Mouse (Mus musculus): ENCODE results near the gene Abca7. TPM values are rescaled to one million over a fixed set of nuclear protein-coding genes. Genes with fewer than 3 reads are reported as not detected.
A peak's percentile ranks its signal among the peaks of the same experiment; 100 is the strongest.
"Not testable (repeated sequence)": the region's sequence is repeated elsewhere in the genome, so short reads cannot be mapped to it uniquely, and the experiment has no call there.

Gene Abca7
- polyA plus RNA-seq, 1 experiment from 2014 or later: 7.7 TPM

- not testable (repeated sequence) for H3K4me3 ChIP-seq (ENCODE audit: low read depth, low read length); H3K36me3 ChIP-seq (ENCODE audit: control insufficient read depth, insufficient read depth, low read length); ATAC-seq (replicated peaks; ENCODE audit: low FRiP score); H3K27ac ChIP-seq (ENCODE audit: low read depth, low read length); H3K9me3 ChIP-seq (ENCODE audit: control insufficient read depth, low read length); H3K4me2 ChIP-seq; H3K9ac ChIP-seq (ENCODE audit: low read depth, low read length); H3K27me3 ChIP-seq (replicated peaks; ENCODE audit: control insufficient read depth, insufficient read depth, low read length); DNase-seq (ENCODE audit: low spot score)
- H3K4me1 ChIP-seq (replicated peaks; ENCODE audit: control insufficient read depth, insufficient read depth, low read length): peaks cover 18% of the 10 kb centered on the region
- 71% methylated on average over 2 of the region's 4 CpGs for WGBS
Observed at GRCm38 (mm10) chr10:80045364-80045763, 49.1 kb downstream of the Abca7 start.

GRCm38 (mm10) chr10:80045766-80046165 is 49.5 kb downstream of the Abca7 start:
- Histone ChIP-seq H3K9ac (ENCODE audit: low read depth, low read length) (no peak overlapping the region), H3K27ac (ENCODE audit: low read depth, low read length) (no peak overlapping the region), H3K9me3 (ENCODE audit: control insufficient read depth, low read length) (no peaks in the 10 kb centered on the region), H3K4me1 (replicated peaks; ENCODE audit: control insufficient read depth, insufficient read depth, low read length) (peaks cover 22% of the 10 kb centered on the region), H3K4me2 (no peak overlapping the region), H3K36me3 (ENCODE audit: control insufficient read depth, insufficient read depth, low read length) (no peaks in the 10 kb centered on the region), H3K27me3 (replicated peaks; ENCODE audit: control insufficient read depth, insufficient read depth, low read length) (no peaks in the 10 kb centered on the region), H3K4me3 (ENCODE audit: low read depth, low read length) (no peak overlapping the region)
- ATAC-seq (replicated peaks; ENCODE audit: low FRiP score): no peak
- DNase-seq (ENCODE audit: low spot score): no peak
- 80% methylated on average over 5 of the region's 5 CpGs for WGBS

- no peak for DNase-seq (ENCODE audit: low spot score)
- Histone ChIP-seq H3K4me1 (replicated peaks; ENCODE audit: control insufficient read depth, insufficient read depth, low read length) (peaks cover 35% of the 10 kb centered on the region), H3K4me3 (ENCODE audit: low read depth, low read length) (no peak within 1 kb of the TSS), H3K27ac (ENCODE audit: low read depth, low read length) (no peak within 1 kb of the TSS), H3K27me3 (replicated peaks; ENCODE audit: control insufficient read depth, insufficient read depth, low read length) (no peaks in the 10 kb centered on the region), H3K9ac (ENCODE audit: low read depth, low read length) (no peak within 1 kb of the TSS), H3K4me2 (no peak within 1 kb of the TSS), H3K9me3 (ENCODE audit: control insufficient read depth, low read length) (no peaks in the 10 kb centered on the region), H3K36me3 (ENCODE audit: control insufficient read depth, insufficient read depth, low read length) (no peaks in the 10 kb centered on the region)
- 65% methylated on average over 9 of the region's 9 CpGs for WGBS
- no peak for ATAC-seq (replicated peaks; ENCODE audit: low FRiP score)
Observed at GRCm38 (mm10) chr10:80047041-80047565, 50.8 kb downstream of the Abca7 start, which contains the start of gene Gpx4. Gpx4 (plus strand) TSS chr10:80047166.

- H3K9me3 ChIP-seq (ENCODE audit: control insufficient read depth, low read length): no peaks in the 10 kb centered on the region
- H3K4me2 ChIP-seq: no peak overlapping the region; the same call in 1 of the 2 replicates
- DNase-seq (ENCODE audit: low spot score): no peak
- H3K36me3 ChIP-seq (ENCODE audit: control insufficient read depth, insufficient read depth, low read length): no peaks in the 10 kb centered on the region
- no peak overlapping the region for H3K4me3 ChIP-seq (ENCODE audit: low read depth, low read length)
- no peaks in the 10 kb centered on the region for H3K27me3 ChIP-seq (replicated peaks; ENCODE audit: control insufficient read depth, insufficient read depth, low read length)
- ATAC-seq (replicated peaks; ENCODE audit: low FRiP score): no peak
- WGBS: 42% methylated on average over 5 of the region's 5 CpGs
- H3K9ac ChIP-seq (ENCODE audit: low read depth, low read length): peak overlapping the region; percentile 25; the same call in 1 of the 2 replicates
- peaks cover 45% of the 10 kb centered on the region for H3K4me1 ChIP-seq (replicated peaks; ENCODE audit: control insufficient read depth, insufficient read depth, low read length)
- H3K27ac ChIP-seq (ENCODE audit: low read depth, low read length): peak overlapping the region; percentile 32; the same call in 1 of the 2 replicates
Observed at GRCm38 (mm10) chr10:80048396-80048795, 52.1 kb downstream of the Abca7 start.

- Histone ChIP-seq H3K9ac (ENCODE audit: low read depth, low read length) (peak overlapping the region; percentile 2), H3K27me3 (replicated peaks; ENCODE audit: control insufficient read depth, insufficient read depth, low read length) (no peaks in the 10 kb centered on the region), H3K4me2 (no peak overlapping the region), H3K9me3 (ENCODE audit: control insufficient read depth, low read length) (no peaks in the 10 kb centered on the region), H3K4me1 (replicated peaks; ENCODE audit: control insufficient read depth, insufficient read depth, low read length) (peaks cover 45% of the 10 kb centered on the region), H3K4me3 (ENCODE audit: low read depth, low read length) (no peak overlapping the region), H3K36me3 (ENCODE audit: control insufficient read depth, insufficient read depth, low read length) (no peaks in the 10 kb centered on the region), H3K27ac (ENCODE audit: low read depth, low read length) (peak overlapping the region; percentile 32; the same call in 1 of the 2 replicates)
- WGBS: 39% methylated on average over 3 of the region's 3 CpGs
- DNase-seq (ENCODE audit: low spot score) (no peak), ATAC-seq (replicated peaks; ENCODE audit: low FRiP score) (no peak)
Observed at GRCm38 (mm10) chr10:80048834-80049233, 52.5 kb downstream of the Abca7 start.

- peak overlapping the region; percentile 41; the same call in 1 of the 2 replicates for H3K27ac ChIP-seq (ENCODE audit: low read depth, low read length)
- ATAC-seq (replicated peaks; ENCODE audit: low FRiP score): no peak
- 60% methylated on average over 6 of the region's 6 CpGs for WGBS
Observed at GRCm38 (mm10) chr10:80050244-80050643, 54.0 kb downstream of the Abca7 start.

GRCm38 (mm10) chr10:80050885-80051617 is 54.8 kb downstream of the Abca7 start:
- no peak overlapping the region for H3K4me3 ChIP-seq (ENCODE audit: low read depth, low read length)
- no peaks in the 10 kb centered on the region for H3K27me3 ChIP-seq (replicated peaks; ENCODE audit: control insufficient read depth, insufficient read depth, low read length)
- peaks cover 7% of the 10 kb centered on the region; the same call in 1 of the 2 replicates for H3K36me3 ChIP-seq (ENCODE audit: control insufficient read depth, insufficient read depth, low read length)
- peak overlapping the region; percentile 99 for H3K27ac ChIP-seq (ENCODE audit: low read depth, low read length)
- no peak for ATAC-seq (replicated peaks; ENCODE audit: low FRiP score)
- no peaks in the 10 kb centered on the region for H3K9me3 ChIP-seq (ENCODE audit: control insufficient read depth, low read length)
- peak overlapping the region; percentile 31; the same call in 1 of the 2 replicates for H3K9ac ChIP-seq (ENCODE audit: low read depth, low read length)
- DNase-seq (ENCODE audit: low spot score): no peak
- peaks cover 55% of the 10 kb centered on the region for H3K4me1 ChIP-seq (replicated peaks; ENCODE audit: control insufficient read depth, insufficient read depth, low read length)
- WGBS: 48% methylated on average over 15 of the region's 15 CpGs
- no peak overlapping the region; the same call in none of the 2 replicates for H3K4me2 ChIP-seq

More at GRCm38 (mm10) chr10:80050244-80050643, 54.0 kb downstream of the Abca7 start:
- H3K4me1 ChIP-seq (replicated peaks; ENCODE audit: control insufficient read depth, insufficient read depth, low read length): peaks cover 49% of the 10 kb centered on the region
- H3K4me3 ChIP-seq (ENCODE audit: low read depth, low read length): no peak overlapping the region
- no peaks in the 10 kb centered on the region for H3K9me3 ChIP-seq (ENCODE audit: control insufficient read depth, low read length)
- H3K4me2 ChIP-seq: no peak overlapping the region
- peaks cover under 1% of the 10 kb centered on the region; the same call in 1 of the 2 replicates for H3K36me3 ChIP-seq (ENCODE audit: control insufficient read depth, insufficient read depth, low read length)
- H3K9ac ChIP-seq (ENCODE audit: low read depth, low read length): no peak overlapping the region
- DNase-seq (ENCODE audit: low spot score): no peak
- no peaks in the 10 kb centered on the region for H3K27me3 ChIP-seq (replicated peaks; ENCODE audit: control insufficient read depth, insufficient read depth, low read length)

- peaks cover 55% of the 10 kb centered on the region for H3K4me1 ChIP-seq (replicated peaks; ENCODE audit: control insufficient read depth, insufficient read depth, low read length)
- 0 out of 2 replicates have a peak overlapping the region, but pooled peaks have one; percentile 5 for H3K4me3 ChIP-seq (ENCODE audit: low read depth, low read length)
- H3K27me3 ChIP-seq (replicated peaks; ENCODE audit: control insufficient read depth, insufficient read depth, low read length): no peaks in the 10 kb centered on the region
- H3K9me3 ChIP-seq (ENCODE audit: control insufficient read depth, low read length): no peaks in the 10 kb centered on the region
- ATAC-seq (replicated peaks; ENCODE audit: low FRiP score) (no peak), DNase-seq (ENCODE audit: low spot score) (peak; percentile 63)
- H3K36me3 ChIP-seq (ENCODE audit: control insufficient read depth, insufficient read depth, low read length): peaks cover 11% of the 10 kb centered on the region
- 34% methylated on average over 13 of the region's 14 CpGs for WGBS
- H3K9ac ChIP-seq (ENCODE audit: low read depth, low read length): peak overlapping the region; percentile 31
- peak overlapping the region; percentile 99 for H3K27ac ChIP-seq (ENCODE audit: low read depth, low read length)
- peak overlapping the region; percentile 96; the same call in 1 of the 2 replicates for H3K4me2 ChIP-seq
Observed at GRCm38 (mm10) chr10:80051618-80052373, 55.5 kb downstream of the Abca7 start.
